Mouse (Mus musculus) kidney, embryonic 14.5 days (tissue): Measurements from ENCODE around the gene Pif1. TPM values are rescaled to one million over a fixed set of nuclear protein-coding genes. Genes with fewer than 3 reads are reported as not detected.
A peak's percentile ranks its signal among the peaks of the same experiment; 100 is the strongest.

Source experiments
- ATAC-seq: fragments of 200-750 bp; cut with Nextera tagmentation; 2 replicates; pipeline ENCODE4 v1.8.0; 2017; ENCODE audit warnings: moderate number of reproducible peaks, mild to moderate bottlenecking, moderate TSS enrichment, moderate library complexity; ENCODE audit not compliant: low FRiP score, low TSS enrichment
- H3K27ac ChIP-seq: fragments of 300-500 bp; sonication (generic); 2 replicates; pipeline ENCODE4 v1.5.1; 2014; ENCODE audit warnings: low read depth, mild to moderate bottlenecking, low read length, moderate library complexity, mixed read lengths
- H3K27me3 ChIP-seq: fragments of 300-500 bp; sonication (generic); 2 replicates; pipeline ENCODE4 v1.6.1; 2014; ENCODE audit warnings: mild to moderate bottlenecking, low read length; ENCODE audit not compliant: control insufficient read depth, insufficient read depth
- H3K36me3 ChIP-seq: fragments of 300-500 bp; sonication (generic); 2 replicates; pipeline ENCODE4 v1.6.1; 2014; ENCODE audit warnings: low read length, mixed read lengths; ENCODE audit not compliant: control insufficient read depth, insufficient read depth
- H3K4me1 ChIP-seq: fragments of 300-500 bp; sonication (generic); 2 replicates; pipeline ENCODE4 v1.6.1; 2014; ENCODE audit warnings: low read length, mixed read lengths; ENCODE audit not compliant: control insufficient read depth, insufficient read depth
- H3K4me2 ChIP-seq: fragments of 300-500 bp; sonication (generic); replicated peaks from 2 replicates; pipeline ENCODE4 v1.6.1; 2014; ENCODE audit warnings: low read depth, mild to moderate bottlenecking, low read length
- H3K4me3 ChIP-seq: fragments of 300-500 bp; sonication (generic); 2 replicates; pipeline ENCODE4 v1.5.1; 2014; ENCODE audit warnings: mild to moderate bottlenecking, low read length
- H3K9ac ChIP-seq: fragments of 300-500 bp; sonication (generic); 2 replicates; pipeline ENCODE4 v1.6.1; 2014; ENCODE audit warnings: low read depth, mild to moderate bottlenecking, low read length, moderate library complexity
- H3K9me3 ChIP-seq: fragments of 300-500 bp; sonication (generic); 2 replicates; pipeline ENCODE4 v1.6.1; 2016; ENCODE audit warnings: low read length; ENCODE audit not compliant: control insufficient read depth
- WGBS: fragments of 180-500 bp; shearing (Covaris S2); extraction: QIAGEN DNeasy Blood & Tissue Kit; methylation state at CpG from one replicate; pipeline ENCODE4 v1.1.7; 2014; 5-methylcytosine and 5-hydroxymethylcytosine counted together
- polyA plus RNA-seq: library from polyadenylated mRNA; unstranded; fragments of >200 nt; fragmentation: Nextera tagmentation; extraction: Ambion mirVana; gene quantifications from 2 replicates; pipeline ENCODE4 v1.2.1, GENCODE M21; 2014

Gene Pif1
- polyA plus RNA-seq, 1 experiment from 2014 or later, result 12.5 TPM

GRCm38 (mm10) chr9:65579781-65580371 lies 7.1 kb upstream of the Pif1 start, which contains the start of gene Plekho2:
TSS of gene Plekho2 (minus strand) at chr9:65580040.
- Histone ChIP-seq H3K27ac (peak within 1 kb of the TSS; percentile 49), H3K4me1 (peaks cover 44% of the 10 kb centered on the region), H3K27me3 (no peaks in the 10 kb centered on the region), H3K9ac (peak within 1 kb of the TSS; percentile 62), H3K9me3 (no peaks in the 10 kb centered on the region), H3K4me2 (peak within 1 kb of the TSS; percentile 68), H3K36me3 (no peaks in the 10 kb centered on the region), H3K4me3 (peak within 1 kb of the TSS; percentile 64)
- under 1% methylated on average over 45 of the region's 45 CpGs for WGBS
- ATAC-seq, result peak; percentile 95

- Histone ChIP-seq H3K4me3 (peak overlapping the region; percentile 64), H3K27me3 (no peaks in the 10 kb centered on the region), H3K9ac (peak overlapping the region; percentile 32; the same call in 1 of the 2 replicates), H3K9me3 (no peaks in the 10 kb centered on the region), H3K4me2 (peak overlapping the region; percentile 61), H3K4me1 (peaks cover 37% of the 10 kb centered on the region), H3K36me3 (no peaks in the 10 kb centered on the region), H3K27ac (peak overlapping the region; percentile 49)
- 4% methylated on average over 29 of the region's 29 CpGs for WGBS
- peak; percentile 88 for ATAC-seq
Measured at GRCm38 (mm10) chr9:65580401-65581256, 6.3 kb upstream of the Pif1 start.

GRCm38 (mm10) chr9:65583045-65583444 lies 3.9 kb upstream of the Pif1 start:
- peaks cover 20% of the 10 kb centered on the region for H3K4me1 ChIP-seq
- no peaks in the 10 kb centered on the region for H3K27me3 ChIP-seq
- H3K9me3 ChIP-seq, result no peaks in the 10 kb centered on the region
- WGBS, result 20% methylated on average over 8 of the region's 8 CpGs
- no peaks in the 10 kb centered on the region for H3K36me3 ChIP-seq
- no peak for ATAC-seq
- H3K27ac ChIP-seq, result no peak overlapping the region
- no peak overlapping the region for H3K4me3 ChIP-seq
- no peak overlapping the region for H3K4me2 ChIP-seq
- H3K9ac ChIP-seq, result no peak overlapping the region

- H3K9ac ChIP-seq, result peak overlapping the region; percentile 77
- H3K4me3 ChIP-seq, result peak overlapping the region; percentile 58
- H3K9me3 ChIP-seq, result no peaks in the 10 kb centered on the region
- H3K36me3 ChIP-seq, result peaks cover 18% of the 10 kb centered on the region
- peaks cover 12% of the 10 kb centered on the region for H3K4me1 ChIP-seq
- no peak overlapping the region for H3K27ac ChIP-seq
- no peak; the same call in 1 of the 2 replicates for ATAC-seq
- peak overlapping the region; percentile 98 for H3K4me2 ChIP-seq
- H3K27me3 ChIP-seq, result no peaks in the 10 kb centered on the region
- WGBS, result 0% methylated on average over 6 of the region's 6 CpGs
Measured at GRCm38 (mm10) chr9:65587270-65587572, 261 bp downstream of the Pif1 start.

- no peak overlapping the region for H3K27ac ChIP-seq
- peak; percentile 57 for ATAC-seq
Measured at GRCm38 (mm10) chr9:65587573-65588358, 806 bp downstream of the Pif1 start.

GRCm38 (mm10) chr9:65589091-65589490 lies 2.1 kb downstream of the Pif1 start:
- H3K9ac ChIP-seq, result peak overlapping the region; percentile 77; the same call in 1 of the 2 replicates
- H3K4me3 ChIP-seq, result peak overlapping the region; percentile 58
- no peak overlapping the region for H3K27ac ChIP-seq
- H3K4me2 ChIP-seq, result peak overlapping the region; percentile 98
- 96% methylated on average over 3 of the region's 3 CpGs for WGBS
- H3K27me3 ChIP-seq, result no peaks in the 10 kb centered on the region
- H3K4me1 ChIP-seq, result peaks cover 12% of the 10 kb centered on the region
- no peak for ATAC-seq
- peaks cover 28% of the 10 kb centered on the region for H3K36me3 ChIP-seq
- no peaks in the 10 kb centered on the region for H3K9me3 ChIP-seq

More at GRCm38 (mm10) chr9:65587573-65588358, 806 bp downstream of the Pif1 start:
- H3K9me3 ChIP-seq, result no peaks in the 10 kb centered on the region
- 0% methylated on average over 64 of the region's 64 CpGs for WGBS
- peaks cover 18% of the 10 kb centered on the region for H3K36me3 ChIP-seq
- peak overlapping the region; percentile 77 for H3K9ac ChIP-seq
- H3K27me3 ChIP-seq, result no peaks in the 10 kb centered on the region
- peaks cover 12% of the 10 kb centered on the region for H3K4me1 ChIP-seq
- H3K4me2 ChIP-seq, result peak overlapping the region; percentile 98
- peak overlapping the region; percentile 58 for H3K4me3 ChIP-seq

- no peak overlapping the region for H3K9ac ChIP-seq
- H3K27me3 ChIP-seq, result no peaks in the 10 kb centered on the region
- ATAC-seq, result no peak
- no peaks in the 10 kb centered on the region for H3K9me3 ChIP-seq
- H3K4me2 ChIP-seq, result no peak overlapping the region
- peaks cover 42% of the 10 kb centered on the region for H3K36me3 ChIP-seq
- WGBS, result 88% methylated on average over 3 of the region's 3 CpGs
- no peak overlapping the region for H3K4me3 ChIP-seq
- peaks cover 12% of the 10 kb centered on the region for H3K4me1 ChIP-seq
- H3K27ac ChIP-seq, result no peak overlapping the region
Measured at GRCm38 (mm10) chr9:65592721-65593120, 5.8 kb downstream of the Pif1 start.

GRCm38 (mm10) chr9:65593596-65593995 lies 6.6 kb downstream of the Pif1 start:
- no peak for ATAC-seq
- Histone ChIP-seq H3K9me3 (no peaks in the 10 kb centered on the region), H3K4me1 (peaks cover 8% of the 10 kb centered on the region), H3K27me3 (no peaks in the 10 kb centered on the region), H3K27ac (no peak overlapping the region), H3K9ac (no peak overlapping the region), H3K4me3 (no peak overlapping the region), H3K36me3 (peaks cover 42% of the 10 kb centered on the region), H3K4me2 (no peak overlapping the region)
- WGBS, result 78% methylated on average over 9 of the region's 9 CpGs
